Mouse (Mus musculus): ENCODE measurements around the gene Gm10663.

The Gm10663 gene

GRCm38 (mm10) chr8:65085680-65086079 is 10.8 kb downstream of the Gm10663 start:
- in situ Hi-C loops (cut with MboI, MseI), result no loop called here

- in situ Hi-C loops (cut with MboI, MseI), result no loop called here
These were observed 12.9 kb downstream of the Gm10663 start for GRCm38 (mm10) chr8:65087711-65088110.

- in situ Hi-C loops (cut with MboI, MseI), result no loop called here
These were observed 13.3 kb downstream of the Gm10663 start for GRCm38 (mm10) chr8:65088120-65088519.

GRCm38 (mm10) chr8:65089781-65090180 is 14.9 kb downstream of the Gm10663 start:
- in situ Hi-C loops (cut with MboI, MseI), result no loop called here

DNA sequence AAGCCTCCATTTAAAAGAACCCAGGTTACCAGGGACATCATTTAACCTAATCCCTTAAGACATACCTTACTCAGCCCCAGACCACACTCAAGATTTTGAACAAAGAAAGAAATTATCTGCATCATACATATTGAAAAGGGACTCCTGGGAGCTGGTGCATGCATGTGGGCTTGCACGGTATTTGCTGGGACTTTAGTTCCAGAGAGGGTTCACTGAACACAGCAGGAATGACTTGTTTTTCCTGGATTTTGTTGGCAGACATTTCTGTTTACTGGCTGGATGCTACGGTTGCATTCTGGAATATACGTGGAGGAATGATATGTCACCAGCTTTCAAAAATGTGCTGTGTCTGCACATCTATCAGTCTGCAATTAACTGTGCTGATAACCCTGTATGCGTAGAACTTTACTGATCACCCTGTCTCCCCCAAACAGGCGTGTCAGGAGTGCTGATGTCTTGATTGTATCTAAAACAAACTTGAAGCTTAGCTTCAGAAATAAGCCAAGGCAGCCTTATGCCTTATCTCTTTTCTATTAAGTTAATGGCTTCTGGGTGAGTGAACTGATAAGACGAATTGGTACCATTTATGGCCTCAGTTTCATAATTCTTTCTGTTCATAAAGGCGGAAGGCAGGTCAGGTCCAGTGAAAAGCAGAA is 23.1 kb downstream of the Gm10663 start:
- in situ Hi-C loops (cut with MboI, MseI), result no loop called here

DNA sequence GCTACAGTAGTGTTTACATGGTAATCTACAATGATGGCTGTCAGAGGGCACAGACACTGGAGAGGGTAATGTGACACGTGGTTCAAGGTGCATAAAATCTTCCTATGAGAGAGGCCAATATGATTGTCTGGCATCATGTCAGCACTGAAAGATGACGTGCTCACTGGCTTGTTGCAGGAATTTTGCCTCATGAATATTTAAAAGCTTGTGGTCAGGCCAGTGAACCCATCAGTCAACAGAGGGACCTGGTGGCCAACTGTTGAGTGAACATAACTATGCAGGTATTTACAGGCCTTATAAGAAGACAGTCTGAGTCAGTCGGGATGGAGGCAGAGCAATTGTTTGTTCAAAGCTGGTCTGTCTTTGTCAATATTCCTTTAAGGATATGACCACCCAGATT is 24.9 kb downstream of the Gm10663 start:
- in situ Hi-C loops (cut with MboI, MseI), result no loop called here

DNA sequence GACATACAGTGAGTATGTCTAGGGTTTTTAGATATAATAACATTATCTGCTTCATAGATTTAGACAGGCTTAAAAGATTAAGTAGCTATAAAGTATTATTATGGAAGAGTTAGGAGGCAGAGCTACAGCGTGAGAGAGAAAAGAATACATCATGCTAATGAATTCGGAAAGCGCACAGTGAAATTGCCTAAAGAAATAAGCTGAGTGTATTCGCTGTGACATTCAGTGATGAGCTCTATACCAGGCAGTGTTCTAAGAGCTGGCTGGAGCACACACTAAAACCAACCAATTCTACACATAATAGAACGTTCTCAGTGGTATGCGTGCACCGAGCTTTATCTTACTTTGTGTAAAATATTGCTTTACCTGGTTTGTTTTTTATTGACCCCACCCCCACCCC is 28.8 kb downstream of the Gm10663 start:
- in situ Hi-C loops (cut with MboI, MseI), result no loop called here

DNA sequence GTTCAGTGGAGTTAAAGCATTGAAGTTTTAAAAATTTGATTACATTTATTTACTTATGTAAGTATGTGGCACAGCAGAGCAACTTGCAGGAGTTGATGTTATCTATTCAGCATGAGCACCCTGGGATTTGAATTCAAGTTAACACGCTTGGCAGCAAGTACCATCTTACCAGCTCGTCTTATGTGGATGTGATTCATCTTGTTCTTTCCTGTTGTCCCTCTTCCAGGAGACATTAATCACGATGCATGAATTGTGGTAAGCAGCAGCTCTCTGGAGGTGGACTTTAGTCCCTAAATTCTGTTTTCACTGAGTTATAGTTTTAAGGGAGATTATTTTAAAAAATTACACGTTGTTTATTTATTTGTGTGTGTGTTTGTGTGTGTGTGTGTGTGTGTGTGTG is 29.2 kb downstream of the Gm10663 start:
- in situ Hi-C loops (cut with MboI, MseI), result no loop called here

DNA sequence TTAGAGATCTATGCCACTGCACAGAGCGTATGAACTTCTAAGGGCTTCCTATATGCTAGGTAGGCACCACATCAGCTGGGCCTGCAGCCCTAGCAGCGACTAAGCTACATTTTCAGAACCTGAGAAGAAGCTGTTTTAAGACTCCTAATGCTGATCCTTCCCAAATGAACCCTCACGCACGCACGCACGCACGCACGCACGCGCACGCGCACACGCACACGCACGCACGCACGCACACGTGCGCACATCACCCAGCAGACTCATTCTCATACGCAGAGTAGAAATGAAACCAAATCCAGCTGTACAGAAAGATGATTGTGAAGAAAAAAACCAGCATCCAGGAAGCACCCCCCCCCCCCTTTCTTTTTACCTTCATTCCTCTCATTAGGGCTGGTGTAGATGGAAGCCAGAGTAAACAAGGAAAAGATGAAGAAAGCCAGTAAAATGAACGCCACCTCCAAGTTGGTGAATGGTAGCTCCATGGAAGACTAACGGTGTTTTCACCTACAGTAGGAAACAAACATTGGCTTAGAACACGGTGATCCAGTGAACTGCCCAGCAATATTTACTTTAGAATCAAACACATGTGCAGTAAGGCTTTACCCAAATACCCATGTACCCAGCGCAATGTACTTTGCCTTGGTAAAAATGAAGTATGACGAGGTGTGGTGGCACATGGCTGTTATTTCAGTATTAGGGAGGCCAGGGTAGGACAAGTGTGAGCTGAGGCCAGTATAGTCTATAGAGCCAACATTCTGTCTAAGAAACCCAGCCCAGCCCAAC is 33.3 kb downstream of the Gm10663 start:
- in situ Hi-C loops (cut with MboI, MseI), result loop anchor here (5.0 kb wide), 2 partner anchors 81 to 146 kb away; no protein-coding TSS in a partner anchor

- in situ Hi-C loops (cut with MboI, MseI), result loop anchor here (5.0 kb wide), 2 partner anchors 82 to 147 kb away; no protein-coding TSS in a partner anchor
These were observed 34.1 kb downstream of the Gm10663 start for GRCm38 (mm10) chr8:65108936-65109335.

GRCm38 (mm10) chr8:65110285-65110691 is 35.5 kb downstream of the Gm10663 start:
- in situ Hi-C loops (cut with MboI, MseI), result no loop called here

GRCm38 (mm10) chr8:65112092-65112491 is 37.3 kb downstream of the Gm10663 start:
- in situ Hi-C loops (cut with MboI, MseI), result no loop called here

DNA sequence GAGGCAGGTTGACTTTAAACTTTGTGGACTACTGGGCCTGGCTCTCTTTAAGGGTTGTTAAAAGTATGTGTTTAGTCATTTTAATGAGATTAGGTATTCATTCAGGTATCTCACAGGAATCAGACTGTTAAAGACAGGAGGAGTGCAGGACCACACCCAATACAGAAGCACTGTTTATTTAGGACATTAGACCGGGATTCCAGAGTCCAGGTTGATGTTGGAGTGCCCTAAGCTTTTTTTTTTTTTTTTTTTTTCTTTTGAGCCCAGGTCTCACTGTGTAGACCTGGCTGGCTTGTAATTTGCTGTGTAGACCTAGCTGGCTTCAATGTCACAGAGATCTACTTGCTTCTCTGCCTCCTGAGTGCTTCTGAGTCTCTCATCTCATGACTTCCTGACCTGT is 51.2 kb downstream of the Gm10663 start:
- in situ Hi-C loops (cut with MboI, MseI), result no loop called here

- in situ Hi-C loops (cut with MboI, MseI), result no loop called here
These were observed 51.6 kb downstream of the Gm10663 start for GRCm38 (mm10) chr8:65126454-65126853.
